Mouse (Mus musculus) embryonic fibroblast, embryonic 13.5 days (primary cell): Measurements from ENCODE around the gene Fbxo47.

ENCODE experiments used
- CTCF ChIP-seq: IDR thresholded peaks from 2 replicates; pipeline ENCODE4 v1.5.1; 2011; ENCODE audit warnings: mild to moderate bottlenecking, control low read depth, low read length, moderate library complexity, borderline replicate concordance; ENCODE audit not compliant: insufficient read depth
- POLR2A ChIP-seq: IDR thresholded peaks from 2 replicates; pipeline ENCODE4 v1.6.1; 2011; ENCODE audit warnings: low read depth, mild to moderate bottlenecking, control low read depth, low read length, moderate library complexity

DNA sequence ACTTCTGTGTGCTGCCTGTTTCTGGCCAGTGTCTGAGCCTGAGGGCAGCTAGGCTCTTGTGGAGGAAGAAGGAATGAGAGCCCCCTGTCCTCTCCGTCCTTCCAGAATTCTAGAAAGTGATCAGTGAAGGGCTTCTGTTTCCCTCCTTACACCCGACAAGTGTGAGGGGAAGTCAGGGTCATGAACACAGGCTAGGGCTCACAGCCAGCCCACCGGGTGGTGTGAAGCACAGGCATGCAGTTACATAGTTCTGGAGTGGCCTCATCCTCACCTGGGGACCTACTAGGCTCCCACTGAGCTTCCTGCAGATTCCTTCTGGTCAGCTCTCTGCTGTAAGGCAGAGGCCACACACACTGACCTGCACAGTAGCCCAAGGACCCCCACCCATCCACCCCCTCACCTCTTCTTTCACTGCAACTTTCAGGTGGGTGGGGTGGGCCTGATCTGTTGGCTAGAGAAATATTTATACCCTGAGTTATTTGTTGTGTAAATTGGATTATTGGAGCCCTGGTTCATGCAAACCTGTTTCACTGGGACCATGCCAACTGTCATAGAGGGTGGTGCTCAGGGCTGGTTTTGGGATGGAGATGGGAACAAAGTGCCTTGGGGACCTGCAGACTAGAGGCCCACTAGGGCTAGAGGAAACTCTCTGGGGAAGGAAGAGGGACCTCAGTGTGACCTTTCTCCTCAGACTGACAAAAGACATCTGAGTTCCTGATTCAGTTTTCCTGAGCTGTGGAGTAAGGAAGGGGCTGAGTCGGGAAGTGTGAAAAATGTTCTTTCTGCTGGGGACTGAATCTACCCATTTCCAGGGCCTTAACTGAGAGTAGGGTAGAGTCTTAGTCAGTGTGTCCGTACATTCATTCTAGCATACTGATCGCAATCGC, 74.5 kb downstream of the Fbxo47 start:
- TF ChIP-seq CTCF (no peak), POLR2A (no peak)
